Mouse (Mus musculus): ENCODE measurements around the gene Apobec1. TPM values are rescaled to one million over a fixed set of nuclear protein-coding genes. Genes with fewer than 3 reads are reported as not detected.
"Not testable (repeated sequence)": the region's sequence is repeated elsewhere in the genome, so short reads cannot be mapped to it uniquely, and the experiment has no call there.

Apobec1 gene
- total RNA-seq, 2 experiments from 2014 or later: 4.5 to 5.1 TPM

DNA sequence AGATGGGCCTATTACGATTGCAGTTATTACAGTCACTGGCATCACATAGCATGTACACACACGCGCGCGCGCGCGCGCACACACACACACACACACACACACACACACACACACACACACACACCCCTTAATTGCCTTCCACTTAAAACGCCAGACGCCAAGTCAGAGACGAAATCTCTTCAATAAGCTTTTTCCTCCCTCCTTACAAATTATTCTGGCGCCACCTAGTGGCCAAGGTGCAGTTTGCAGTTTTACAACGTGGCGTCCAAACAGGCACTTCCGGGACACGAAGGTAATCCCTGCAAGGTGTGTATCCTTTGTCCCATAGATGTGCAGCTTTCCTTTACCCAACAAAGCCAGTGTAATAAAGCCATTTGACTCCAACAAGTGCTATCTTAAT lies 41.8 kb downstream of the Apobec1 start:
- peak; percentile 62 to 86 for DNase-seq

DNA sequence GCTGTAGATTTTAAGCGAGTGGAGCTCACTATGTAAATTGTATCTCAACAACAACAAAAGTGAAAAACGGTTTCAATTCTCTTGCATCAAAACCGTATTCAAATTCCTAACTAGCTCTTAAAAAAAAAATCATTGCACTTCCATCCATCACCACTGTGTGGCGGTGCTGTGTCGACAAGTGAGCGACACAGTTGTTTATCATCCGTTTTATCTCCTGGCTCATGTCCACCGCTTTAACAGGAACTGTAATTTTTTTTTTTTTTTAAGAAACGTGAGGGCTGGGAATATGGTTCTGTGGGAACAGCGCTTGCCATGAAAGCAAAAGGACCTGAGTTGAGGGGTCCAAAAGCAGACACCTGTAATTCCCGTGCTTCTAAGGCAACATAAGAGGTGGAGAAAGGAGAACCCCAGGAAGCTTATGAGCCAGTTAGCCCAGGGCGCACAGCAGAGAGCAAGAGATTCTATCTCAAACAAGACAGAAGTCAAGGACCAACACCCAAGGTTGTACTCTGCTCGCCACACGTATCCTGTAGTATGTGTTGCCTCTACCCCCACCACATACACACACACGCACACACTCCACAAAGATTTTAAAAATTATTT lies 45.2 kb downstream of the Apobec1 start:
- DNase-seq: peak; percentile 72 to 87

DNA sequence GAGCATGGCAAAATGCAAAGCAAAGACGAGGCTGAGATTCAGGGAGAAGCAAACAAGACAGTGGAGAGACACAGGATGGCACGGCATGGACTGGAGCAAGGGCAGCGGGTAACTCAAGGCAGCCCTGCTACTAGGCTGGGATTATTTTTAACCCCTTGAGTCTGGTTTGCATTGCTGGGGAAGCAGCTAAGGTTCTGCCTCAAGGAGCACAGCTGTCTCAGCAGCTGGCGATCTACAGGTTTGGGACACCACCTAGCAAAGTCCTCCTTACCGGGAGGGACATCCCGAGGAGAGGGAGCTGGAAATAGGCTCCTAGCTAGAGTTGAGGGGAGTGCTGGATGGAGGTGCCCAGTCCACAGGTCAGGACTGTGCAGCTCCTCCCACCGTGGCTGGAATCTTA lies 47.0 kb downstream of the Apobec1 start:
- DNase-seq: no peak

DNA sequence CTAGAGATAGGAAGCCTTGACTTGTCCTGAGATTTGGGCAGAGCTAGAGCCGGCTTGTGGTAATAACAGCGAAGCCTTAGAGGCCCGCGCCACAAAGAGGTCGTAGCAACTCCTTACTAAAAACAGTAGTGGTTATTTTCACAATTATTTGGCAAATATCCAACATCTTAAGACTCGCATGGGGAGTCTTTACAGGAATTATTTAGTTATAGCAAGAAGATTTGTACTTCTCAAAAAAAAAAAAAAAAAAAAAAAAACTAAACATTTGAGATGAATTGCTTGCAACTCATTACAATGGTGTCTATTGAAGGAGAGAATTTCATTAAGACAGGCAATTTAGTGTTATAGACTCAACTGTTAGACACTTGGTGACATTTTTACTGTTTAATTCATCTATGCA lies 48.1 kb downstream of the Apobec1 start:
- DNase-seq: no peak

DNA sequence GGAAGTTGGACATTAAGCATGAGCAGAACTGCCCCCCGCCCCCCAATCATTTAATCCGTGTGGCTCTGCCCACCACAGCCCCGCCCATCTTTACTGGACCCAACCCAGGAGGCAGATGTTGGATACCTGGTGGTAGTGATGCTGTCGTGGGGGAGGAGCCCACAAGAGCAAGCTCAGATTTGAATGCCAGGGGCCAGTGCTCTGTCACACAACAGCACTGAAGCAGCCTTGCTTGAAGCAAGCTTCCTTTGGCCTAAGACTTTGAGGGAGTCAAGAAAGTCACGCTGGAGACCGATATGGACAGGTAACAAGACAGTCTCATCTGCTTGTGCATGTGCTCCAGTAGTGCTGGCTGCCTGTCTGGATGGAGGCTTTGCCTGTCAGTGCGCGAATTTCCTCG lies 48.6 kb downstream of the Apobec1 start, which contains the start of gene Aicda:
Gene Aicda, plus strand, starts transcription at position 196 of the 400 bp plus-strand sequence.
- DNase-seq: no peak

DNA sequence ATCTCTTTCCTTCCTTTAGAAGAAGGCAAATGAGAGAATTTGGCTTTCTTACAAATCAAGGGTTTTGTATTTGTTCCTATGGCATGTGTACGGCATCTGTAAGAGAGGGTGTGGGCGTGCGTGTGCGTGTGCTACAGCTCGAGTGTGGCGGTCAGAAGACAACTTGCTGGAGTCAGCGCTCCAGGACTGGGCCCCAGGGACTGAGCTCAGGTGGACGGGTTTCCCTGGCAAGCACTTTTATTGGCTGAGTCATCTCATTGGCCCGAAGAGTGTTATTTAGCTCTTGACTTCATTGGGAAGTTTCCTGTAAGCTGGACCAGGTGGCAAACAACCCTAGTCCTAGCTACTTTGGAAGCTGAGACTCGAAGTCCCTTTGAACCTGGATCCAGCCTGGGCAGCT lies 56.3 kb downstream of the Apobec1 start:
- DNase-seq: no peak

DNA sequence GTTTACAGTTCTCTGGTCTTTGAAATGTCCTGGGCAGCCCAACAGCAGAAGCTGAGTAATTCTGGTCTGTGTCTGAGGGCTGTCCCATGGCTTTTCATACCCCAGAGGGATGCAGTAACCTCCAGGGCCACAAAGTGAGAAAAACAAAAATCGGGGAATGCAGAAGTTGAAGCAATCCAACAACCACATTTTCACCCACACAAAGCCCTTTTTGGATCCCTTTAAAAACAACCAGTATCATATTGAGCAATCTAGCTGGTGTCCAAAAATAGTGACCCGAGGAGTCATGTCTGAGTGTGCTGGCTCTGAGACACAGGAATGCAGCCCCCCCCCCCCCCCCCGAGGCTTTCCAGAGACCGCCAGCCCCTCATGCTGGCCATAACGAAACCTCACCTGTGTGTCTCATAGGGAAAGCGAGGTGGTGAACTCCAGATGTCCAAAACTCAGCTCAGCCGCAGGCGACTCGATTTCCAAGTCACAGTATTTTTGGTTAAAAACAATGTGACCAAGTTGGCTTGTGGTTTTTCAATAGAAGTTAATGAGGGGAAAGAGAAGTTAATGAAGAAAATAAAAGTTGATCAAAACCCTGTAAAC lies 56.9 kb downstream of the Apobec1 start:
- DNase-seq: peak in 1 of 2 experiments; percentile 36

DNA sequence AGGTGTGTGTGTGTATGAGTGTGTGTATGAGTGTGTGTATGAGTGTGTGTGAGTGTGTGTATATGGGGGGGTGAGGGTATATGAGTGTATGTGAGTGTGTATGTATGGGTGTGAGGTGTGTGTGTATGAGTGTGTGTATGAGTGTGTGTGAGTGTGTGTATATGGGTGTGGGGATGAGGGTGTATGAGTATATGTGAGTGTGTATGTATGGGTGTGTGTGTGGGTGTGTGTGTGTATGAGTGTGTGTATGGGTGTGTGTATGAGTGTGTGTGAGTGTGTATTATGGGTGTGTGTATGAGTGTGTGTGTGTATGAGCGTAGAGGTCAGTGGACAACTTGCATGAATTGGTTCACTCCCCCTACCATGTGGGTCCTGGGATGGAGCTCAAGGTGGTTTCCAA lies 57.6 kb downstream of the Apobec1 start:
- no peak for DNase-seq

DNA sequence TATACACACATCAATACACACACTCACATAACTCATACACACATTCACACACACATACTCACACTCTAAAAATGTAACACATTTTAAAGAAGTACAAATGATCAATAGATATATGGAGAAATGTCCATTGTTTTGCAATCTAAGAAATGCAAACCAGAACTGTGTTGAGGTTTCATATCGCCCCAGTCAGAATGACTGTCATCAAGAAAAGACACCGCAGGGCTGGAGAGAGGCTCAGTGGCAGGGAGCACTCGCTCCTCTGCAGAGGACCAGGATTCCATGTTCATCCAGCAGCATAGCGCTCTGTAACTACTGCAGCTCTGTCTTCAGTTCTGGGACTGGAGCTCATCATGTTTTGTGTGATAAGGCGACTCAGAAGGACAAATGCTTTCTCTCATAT lies 58.7 kb downstream of the Apobec1 start:
- DNase-seq: no peak

DNA sequence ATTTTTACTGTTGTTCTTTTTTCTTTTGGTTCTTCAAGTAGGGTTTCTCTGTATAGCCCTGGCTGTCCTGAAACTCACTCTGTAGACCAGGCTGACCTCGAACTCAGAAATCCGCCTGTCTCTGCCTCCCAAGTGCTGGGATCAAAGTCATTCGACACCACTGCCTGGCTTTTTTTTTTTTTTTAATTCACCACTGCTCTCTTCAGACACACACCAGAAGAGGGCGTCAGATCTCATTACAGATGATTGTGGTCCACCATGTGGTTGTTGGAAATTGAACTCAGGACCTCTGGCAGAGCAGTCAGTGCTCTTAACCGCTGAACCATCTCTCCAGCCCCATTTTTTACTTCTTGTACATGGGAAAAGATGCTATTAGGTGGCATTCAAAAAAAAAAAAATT lies 59.8 kb downstream of the Apobec1 start:
- DNase-seq: not testable (repeated sequence)

DNA sequence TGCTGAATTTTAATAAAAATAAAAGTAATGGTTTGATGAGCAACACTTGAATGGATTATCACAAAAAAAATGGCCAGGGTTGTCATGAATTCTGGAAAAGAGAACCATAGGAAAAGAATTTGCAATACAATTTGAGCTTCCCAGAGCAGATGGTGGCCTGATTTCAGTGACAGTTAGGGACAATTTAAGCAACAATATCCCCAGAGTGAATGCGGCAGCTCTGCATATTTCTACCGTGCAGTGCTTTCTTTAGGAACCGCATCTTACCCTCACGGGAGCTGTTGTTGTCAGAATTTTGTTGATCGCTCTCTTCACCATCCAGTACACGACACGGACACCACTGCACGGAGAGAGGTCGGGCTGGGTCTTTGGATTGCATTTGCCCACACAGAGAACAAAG lies 62.7 kb downstream of the Apobec1 start:
- no peak for DNase-seq

DNA sequence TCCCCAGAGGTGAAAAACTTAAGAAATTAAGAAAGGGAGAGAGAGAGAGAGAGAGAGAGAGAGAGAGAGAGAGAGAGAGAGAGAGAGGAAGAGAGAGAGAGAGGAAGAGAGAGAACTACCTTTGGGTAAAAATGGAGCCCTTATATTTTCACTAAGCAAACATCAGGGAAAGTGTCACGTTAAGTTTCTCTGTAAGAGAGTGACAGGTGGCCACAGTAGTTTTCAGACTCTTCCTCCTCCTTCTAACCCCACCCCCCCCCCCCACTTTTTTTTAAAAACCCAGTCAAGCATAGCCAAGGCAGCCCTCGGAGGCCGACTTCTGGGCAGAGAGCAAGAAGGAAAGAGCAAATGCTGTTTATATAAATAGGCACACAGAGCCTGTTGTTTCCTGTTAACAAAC lies 68.2 kb downstream of the Apobec1 start:
- DNase-seq: no peak

DNA sequence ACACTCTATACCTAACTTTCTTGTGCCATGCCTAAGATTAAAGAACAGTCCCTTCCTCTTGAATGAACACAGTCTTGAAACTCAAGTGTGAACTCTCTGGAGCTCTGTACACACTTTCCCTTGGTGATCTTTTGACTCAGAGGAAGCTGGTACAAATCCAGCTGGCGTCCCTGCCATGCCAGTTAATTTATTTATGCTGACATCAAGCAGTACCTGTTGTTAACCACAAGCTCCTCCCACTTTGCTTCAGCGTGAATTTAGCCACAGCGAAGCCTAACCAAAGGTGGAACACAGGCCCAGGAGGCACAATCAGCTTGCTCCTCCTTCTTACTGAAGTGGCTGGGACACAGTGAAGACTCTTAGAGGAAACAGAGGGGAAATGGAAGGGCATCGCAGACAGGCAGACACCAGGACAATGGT lies 69.4 kb downstream of the Apobec1 start:
- DNase-seq: no peak

DNA sequence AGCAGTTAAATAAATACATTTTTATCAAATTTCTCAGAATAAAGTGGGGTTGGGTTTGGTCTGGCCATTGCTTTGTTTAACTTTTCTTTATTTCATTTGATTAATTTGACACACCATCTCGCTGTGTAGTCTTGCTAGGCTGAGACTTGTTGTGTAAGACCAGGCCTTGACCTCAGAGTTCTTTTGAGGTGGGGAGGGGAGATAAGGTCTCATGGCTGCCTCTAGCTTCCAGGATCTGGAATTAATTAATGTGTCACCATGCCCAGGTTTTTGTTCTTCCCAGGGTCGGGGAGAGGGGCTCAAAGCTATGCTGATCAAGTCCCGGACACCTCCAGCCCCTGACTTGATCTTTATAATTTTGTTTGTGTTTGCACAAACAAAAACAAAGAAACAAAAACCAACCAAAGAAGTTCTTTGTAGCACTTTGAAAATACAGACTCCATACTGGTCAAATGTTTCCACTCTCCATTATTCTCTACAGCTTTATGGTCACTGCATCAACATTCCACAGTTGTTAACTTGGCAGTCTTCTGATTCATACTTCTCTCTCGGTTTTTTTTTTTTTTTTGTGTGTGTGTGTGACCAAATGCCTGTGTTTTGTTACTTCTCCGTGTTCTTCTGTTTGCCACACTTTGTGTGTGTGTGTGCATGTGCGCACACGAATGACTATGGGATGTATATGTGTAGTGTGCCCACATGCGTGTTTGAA lies 70.6 kb downstream of the Apobec1 start:
- no peak for DNase-seq

DNA sequence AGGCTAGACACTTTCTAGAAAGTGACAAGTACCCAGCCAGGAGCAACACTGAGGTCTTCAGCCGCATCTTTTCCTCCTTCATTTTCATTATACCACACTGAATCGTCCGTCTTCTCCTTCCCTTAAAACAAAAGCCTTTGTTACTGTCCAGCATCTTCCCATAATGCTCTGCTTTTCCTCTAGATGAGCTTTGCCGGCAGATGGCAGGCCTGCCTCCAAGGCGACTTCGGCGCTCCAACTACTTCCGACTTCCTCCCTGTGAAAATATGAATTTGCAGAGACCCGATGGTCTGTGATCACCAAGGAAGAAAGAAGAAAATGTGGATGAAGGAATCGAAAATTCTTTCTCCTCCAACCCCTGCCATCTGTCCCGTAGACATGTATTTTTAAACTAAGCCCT lies 74.1 kb downstream of the Apobec1 start:
- no peak for DNase-seq

Other genes with a start within 250 kb of the Apobec1 start
- under 1 TPM in 1 of 2 experiments, not detected in 1; 0.33 TPM for gene Rimklb, start 103.7 kb downstream of the Apobec1 start, total RNA-seq (2021)
- 10 to 100 TPM; 18.1 to 19.6 TPM for gene Mfap5, start 96.6 kb downstream of the Apobec1 start, total RNA-seq (2021)
- gene Aicda, start 48.6 kb downstream of the Apobec1 start, total RNA-seq (2021): not detected
- not detected for gene Gdf3, start 7.6 kb upstream of the Apobec1 start, total RNA-seq (2021)
- gene Dppa3, start 24.0 kb upstream of the Apobec1 start, total RNA-seq (2021): not detected
- gene Nanog, start 105.0 kb upstream of the Apobec1 start, total RNA-seq (2021): not detected
- 1 to 10 TPM; 2.7 to 3.5 TPM for gene Slc2a3, start 199.2 kb upstream of the Apobec1 start, total RNA-seq (2021)
- gene Foxj2, start 217.5 kb upstream of the Apobec1 start, total RNA-seq (2021): 10 to 100 TPM; 31.7 to 33.5 TPM